Mouse (Mus musculus): ENCODE measurements around the gene Wbp2nl. TPM values are rescaled to one million over a fixed set of nuclear protein-coding genes. Genes with fewer than 3 reads are reported as not detected.
A peak's percentile ranks its signal among the peaks of the same experiment; 100 is the strongest.

Gene Wbp2nl
- total and polyA plus RNA-seq, 3 experiments: not detected

- Histone ChIP-seq H3K4me1 (ENCODE audit: control insufficient read depth in 1 of 2, insufficient read depth in 2 of 2) (peaks cover 14 to 26% of the 10 kb centered on the region in 2 experiments), H3K9me3 (replicated peaks; ENCODE audit: low read length) (no peaks in the 10 kb centered on the region), H3K79me2 (replicated peaks; ENCODE audit: control insufficient read depth, extremely low read depth, insufficient read depth, poor library complexity, severe bottlenecking) (peaks cover 19% of the 10 kb centered on the region), H3K36me3 (replicated peaks in 1 of 2; ENCODE audit: control insufficient read depth in 1 of 2, insufficient read depth in 1 of 2, low read length in 1 of 2) (peaks cover 29 to 33% of the 10 kb centered on the region in 2 experiments), H3K27ac (ENCODE audit: insufficient read depth, low read depth) (peak overlapping the region; percentile 81), H3K27me3 (replicated peaks) (peaks cover 14% of the 10 kb centered on the region), H3K9ac (ENCODE audit: insufficient read depth, low read depth) (peak overlapping the region; percentile 85), H3K4me2 (ENCODE audit: insufficient read depth, low read depth, poor library complexity, severe bottlenecking) (peak overlapping the region; percentile 96), H3K4me3 (replicated peaks in 1 of 3; ENCODE audit: low read depth in 2 of 3, low read length in 2 of 3, poor library complexity in 1 of 3) (peak overlapping the region; percentile 58 to 81 (median 71))
- no peak for TF ChIP-seq MAFK (IDR thresholded peaks at IDR 0.05; ENCODE audit: insufficient replicate concordance, low read length)
- TF ChIP-seq ETS1 (conservative IDR thresholded peaks at IDR 0.05; ENCODE audit: low read depth, low read length): no peak
- TF ChIP-seq TCF12 (IDR thresholded peaks at IDR 0.05; ENCODE audit: low read depth, low read length): peak; percentile 95
- no peak for TF ChIP-seq ZKSCAN1 (IDR thresholded peaks at IDR 0.05; ENCODE audit: borderline replicate concordance, low read depth, low read length)
- TF ChIP-seq JUND (conservative IDR thresholded peaks at IDR 0.05; ENCODE audit: low read depth, low read length): no peak
- peak; percentile 67 for TF ChIP-seq ELF1 (IDR thresholded peaks at IDR 0.05; ENCODE audit: low read depth, low read length)
- TF ChIP-seq IRF4 (IDR thresholded peaks at IDR 0.05; ENCODE audit: low read depth, low read length): peak; percentile 64; the same call in 1 of the 2 replicates
- 0 out of 2 replicates have a peak, but pooled peaks have one; percentile 13 for TF ChIP-seq MXI1 (IDR thresholded peaks at IDR 0.05; ENCODE audit: low read depth, low read length)
- TF ChIP-seq USF2 (conservative IDR thresholded peaks at IDR 0.05; ENCODE audit: low read depth, low read length): no peak
- no peak for TF ChIP-seq MAZ (IDR thresholded peaks at IDR 0.05; ENCODE audit: low read depth, low read length)
- 0 out of 2 replicates have a peak, but pooled peaks have one; percentile 54 for TF ChIP-seq ZMIZ1 (IDR thresholded peaks at IDR 0.05; ENCODE audit: low read depth, low read length)
- 0 out of 2 replicates have a peak, but pooled peaks have one; percentile 45 for TF ChIP-seq MEF2A (IDR thresholded peaks at IDR 0.05; ENCODE audit: borderline replicate concordance, low read depth, low read length)
- TF ChIP-seq SIN3A (IDR thresholded peaks at IDR 0.05; ENCODE audit: low read length): peak; percentile 95; the same call in 1 of the 2 replicates
- TF ChIP-seq PAX5 (IDR thresholded peaks at IDR 0.05; ENCODE audit: low read length): no peak
- TF ChIP-seq UBTF (IDR thresholded peaks at IDR 0.05; ENCODE audit: low read depth, low read length): no peak
- peak; percentile 84 for TF ChIP-seq NELFE (IDR thresholded peaks at IDR 0.05; ENCODE audit: low read depth, low read length)
- TF ChIP-seq E2F4 (IDR thresholded peaks at IDR 0.05; ENCODE audit: insufficient replicate concordance, low read depth, low read length): no peak
- TF ChIP-seq CTCF (conservative IDR thresholded peaks at IDR 0.05 in 1 of 2, IDR thresholded peaks at IDR 0.05 in 1 of 2; ENCODE audit: low read depth in 2 of 2, low read length in 2 of 2): no peak
- TF ChIP-seq GABPA (IDR thresholded peaks at IDR 0.05; ENCODE audit: insufficient replicate concordance, low read depth, low read length): no peak
- 0 out of 2 replicates have a peak, but pooled peaks have one; percentile 41 for TF ChIP-seq BHLHE40 (IDR thresholded peaks at IDR 0.05; ENCODE audit: low read depth, low read length)
- peak; percentile 99 for TF ChIP-seq CHD2 (IDR thresholded peaks at IDR 0.05; ENCODE audit: low read length)
- peak; percentile 68 for TF ChIP-seq USF1 (IDR thresholded peaks at IDR 0.05; ENCODE audit: low read depth, low read length)
- peak; percentile 90 for TF ChIP-seq NRF1 (IDR thresholded peaks at IDR 0.05; ENCODE audit: low read depth, low read length)
- TF ChIP-seq HCFC1 (IDR thresholded peaks at IDR 0.05; ENCODE audit: low read depth, low read length): peak; percentile 74
- no peak for TF ChIP-seq RCOR1 (conservative IDR thresholded peaks at IDR 0.05; ENCODE audit: low read depth, low read length)
- no peak for TF ChIP-seq MYC (IDR thresholded peaks at IDR 0.05; ENCODE audit: low read depth, low read length)
- no peak for TF ChIP-seq EP300 (IDR thresholded peaks at IDR 0.05; ENCODE audit: low read length)
- TF ChIP-seq JUN (IDR thresholded peaks at IDR 0.05; ENCODE audit: insufficient read depth, low read depth, low read length): no peak
- no peak for TF ChIP-seq CHD1 (IDR thresholded peaks at IDR 0.05; ENCODE audit: low read depth, low read length)
- no peak for TF ChIP-seq ZNF384 (IDR thresholded peaks at IDR 0.05; ENCODE audit: low read depth, low read length)
- TF ChIP-seq SMC3 (IDR thresholded peaks at IDR 0.05; ENCODE audit: low read depth, low read length): no peak
- TF ChIP-seq TBP (conservative IDR thresholded peaks at IDR 0.05; ENCODE audit: low read depth, low read length): peak; percentile 72; the same call in 1 of the 2 replicates
- TF ChIP-seq MAX (IDR thresholded peaks at IDR 0.05; ENCODE audit: low read length): no peak
- TF ChIP-seq POLR2A (IDR thresholded peaks at IDR 0.05; ENCODE audit: low read depth, low read length): peak; percentile 75; the same call in 1 of the 2 replicates
- no peak for TF ChIP-seq POLR2AphosphoS2 (IDR thresholded peaks at IDR 0.05; ENCODE audit: low read depth, low read length)
- peak; percentile 52; the same call in 1 of the 2 replicates for TF ChIP-seq KAT2A (IDR thresholded peaks at IDR 0.05; ENCODE audit: insufficient replicate concordance, low read length)
- TF ChIP-seq RAD21 (IDR thresholded peaks at IDR 0.05; ENCODE audit: low read depth, low read length): no peak
- TF ChIP-seq ZC3H11A (IDR thresholded peaks at IDR 0.05; ENCODE audit: low read depth, low read length): no peak
- in situ Hi-C loops (cut with MboI; ENCODE audit: low pct_ligation_motif_present, low pct_unique_long_range_greater_than_20kb, low sequenced_read_pairs) (no loop called here), dilution Hi-C loops (cut with MboI; ENCODE audit: extremely low pct_ligation_motif_present, extremely low pct_unique_long_range_greater_than_20kb, low sequenced_read_pairs) (no loop called here)
- peak; percentile 99 for DNase-seq (ENCODE audit: extremely low read depth)
Observed at GRCm38 (mm10) chr15:82345820-82346470, 47.2 kb downstream of the Wbp2nl start.
